Mouse (Mus musculus) layer of hippocampus, postnatal 36 days (tissue): ENCODE data around the gene Nectin1. TPM values are rescaled to one million over a fixed set of nuclear protein-coding genes. Genes with fewer than 3 reads are reported as not detected.

Experiments used
- DNase-seq, 2 experiments: peaks; one replicate each; pipeline ENCODE4 v3.0.0; 2022
- total RNA-seq, 2 experiments: library from RNA; stranded (reverse); gene quantifications; 2 replicates each; pipeline ENCODE4 v1.2.3; 2021

Gene Nectin1
- total RNA-seq, 2 experiments from 2014 or later, result 73.5 to 75.3 TPM

DNA sequence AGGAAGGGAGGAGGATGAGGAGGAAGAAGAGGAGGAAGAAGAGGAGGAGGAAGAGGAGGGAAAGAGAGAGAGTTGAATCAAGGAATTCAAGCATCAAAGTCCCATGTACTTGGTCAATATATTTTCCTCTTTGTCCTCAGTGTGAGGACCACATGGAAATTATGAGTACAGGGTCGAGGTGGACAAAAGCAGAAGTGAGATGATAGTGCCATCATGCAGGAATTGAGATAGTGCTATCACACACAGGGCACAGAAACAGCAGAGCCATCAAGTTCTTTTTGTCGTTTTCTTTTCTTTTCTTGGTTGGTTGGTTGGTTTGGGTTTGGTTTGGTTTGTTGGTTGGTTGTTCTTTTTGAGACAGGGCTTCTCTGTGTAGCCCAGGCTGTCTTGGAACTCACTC, 2.5 kb upstream of the Nectin1 start:
- no peak for DNase-seq

DNA sequence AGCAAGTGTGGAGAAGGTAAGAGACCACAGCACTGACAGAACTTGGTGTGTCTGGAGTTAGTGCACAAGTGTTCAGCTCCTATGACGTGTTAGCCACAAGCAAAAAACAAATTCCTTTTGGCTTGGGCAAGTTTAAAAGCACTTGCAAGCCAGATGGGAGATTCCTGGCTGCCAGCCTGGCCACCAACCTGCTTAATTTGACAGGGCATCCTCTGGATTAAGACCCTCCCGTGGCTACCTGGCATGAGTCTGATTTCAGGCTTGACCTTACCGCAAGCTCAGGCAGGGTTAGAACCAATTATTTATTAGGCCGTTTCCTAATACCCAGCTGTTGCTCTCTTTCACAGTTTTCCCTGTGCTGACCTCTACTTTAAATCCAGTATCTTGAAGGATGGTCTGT, 1.7 kb upstream of the Nectin1 start:
- DNase-seq, result no peak

DNA sequence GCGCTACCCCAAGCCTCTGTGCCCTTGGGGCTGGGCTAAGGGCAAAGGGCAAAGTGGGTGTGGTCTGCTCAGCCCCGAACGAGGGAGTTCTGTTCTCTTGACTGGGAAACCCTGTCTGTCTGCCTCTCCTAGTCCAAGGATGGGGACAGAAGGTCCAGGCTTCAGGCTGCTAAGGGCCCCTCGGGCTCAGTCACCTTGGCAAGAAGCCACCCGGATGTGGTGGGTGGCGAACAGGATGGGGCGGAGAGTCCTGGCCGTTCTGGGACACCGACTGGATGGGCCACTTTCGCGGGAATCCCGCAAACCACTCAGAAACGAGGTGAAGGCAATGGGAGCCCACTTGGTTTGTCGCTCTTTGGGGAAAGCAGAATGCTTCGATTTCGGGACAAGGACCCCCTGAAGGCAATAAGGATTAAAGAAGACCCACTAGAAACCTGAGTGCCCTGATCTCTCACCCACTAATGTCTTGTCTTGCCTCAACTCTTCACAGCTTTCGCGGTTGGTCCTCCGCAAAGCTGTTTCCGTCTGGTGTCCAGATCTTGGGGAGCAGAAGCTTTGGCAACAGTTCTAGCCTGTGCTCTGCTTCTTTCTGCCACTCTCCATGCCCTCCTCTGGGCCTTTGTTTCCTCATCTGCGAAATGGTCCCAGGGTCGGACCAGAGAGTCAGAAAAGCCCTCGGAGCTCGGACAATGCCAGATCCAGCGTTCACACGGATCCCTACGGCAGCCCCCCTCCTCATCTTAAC, 710 bp upstream of the Nectin1 start:
- DNase-seq, result no peak

DNA sequence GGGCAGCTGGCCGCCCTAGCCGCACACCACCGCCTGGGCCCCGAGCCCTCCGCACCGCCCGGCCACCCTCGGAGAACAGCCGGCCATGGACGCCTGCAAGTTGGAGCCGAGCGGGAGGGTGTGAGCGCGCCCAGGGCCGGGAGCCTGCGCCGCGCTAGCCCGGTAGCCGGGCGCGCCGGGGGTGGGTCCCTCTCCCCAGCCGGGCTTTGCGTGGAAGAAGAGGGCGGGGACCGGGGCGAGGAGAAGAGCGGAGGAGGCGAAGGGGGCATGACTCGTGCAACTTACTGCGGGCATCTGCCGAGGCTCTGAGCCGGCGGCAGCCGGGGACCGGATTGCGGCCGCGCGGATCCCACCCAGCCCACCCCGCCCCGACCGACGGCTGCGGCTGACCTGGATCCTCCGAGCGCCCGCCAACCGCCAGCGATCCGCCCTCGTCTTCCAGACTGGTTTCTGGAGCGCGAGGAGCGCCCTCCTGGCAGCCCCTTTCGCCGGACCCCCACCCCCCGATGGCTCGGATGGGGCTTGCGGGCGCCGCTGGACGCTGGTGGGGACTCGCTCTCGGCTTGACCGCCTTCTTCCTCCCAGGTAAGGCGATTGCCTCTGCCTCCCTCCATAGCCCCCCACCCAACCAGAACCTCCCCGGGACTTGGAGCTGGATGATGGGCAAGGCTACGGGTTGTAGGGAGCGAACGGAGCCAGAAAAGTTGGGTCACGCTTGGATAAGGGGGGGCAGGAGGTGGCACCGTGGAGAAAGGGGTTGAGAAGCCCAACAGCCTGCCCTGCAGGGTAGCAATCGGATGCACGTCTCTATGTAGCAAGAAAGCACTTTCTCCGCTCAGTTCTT, 576 bp downstream of the Nectin1 start:
- no peak for DNase-seq

DNA sequence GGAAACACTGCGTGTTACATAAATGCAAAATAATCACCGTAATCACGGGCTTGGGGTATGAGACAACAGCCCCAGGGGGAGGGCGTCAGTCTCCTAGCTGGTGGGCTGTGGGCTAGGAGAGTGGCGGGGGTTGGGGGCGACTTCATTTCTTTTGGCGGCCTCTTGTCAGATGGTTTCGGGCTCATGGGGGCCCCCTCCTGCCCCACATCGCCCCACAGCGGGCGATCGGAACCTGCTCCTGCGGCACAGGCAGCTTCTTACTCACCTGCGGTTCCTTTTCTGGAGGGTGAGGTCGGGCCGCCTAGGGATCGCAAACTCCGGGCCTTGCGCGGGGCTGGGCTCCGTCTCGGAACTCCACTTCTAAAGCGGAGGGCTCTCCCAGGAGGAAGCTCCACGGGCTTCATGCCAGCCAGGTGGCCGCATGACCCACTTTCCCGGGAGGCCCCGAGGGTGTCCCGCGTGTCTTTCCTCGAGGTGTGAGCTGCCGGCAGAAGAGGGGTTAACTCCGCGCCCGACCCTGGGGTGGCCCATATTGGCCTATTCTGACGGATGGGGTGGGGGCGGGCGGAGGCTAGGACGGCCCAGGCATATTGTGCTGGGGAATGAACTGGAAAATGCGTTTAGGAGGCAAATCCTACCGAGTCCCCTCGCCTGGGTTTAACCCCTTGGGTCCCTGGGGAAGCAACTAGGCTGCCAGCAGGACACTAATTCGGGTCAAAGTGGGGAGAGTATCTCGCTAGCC, 1.4 kb downstream of the Nectin1 start:
- DNase-seq, result peak in 1 of 2 experiments; percentile 58

DNA sequence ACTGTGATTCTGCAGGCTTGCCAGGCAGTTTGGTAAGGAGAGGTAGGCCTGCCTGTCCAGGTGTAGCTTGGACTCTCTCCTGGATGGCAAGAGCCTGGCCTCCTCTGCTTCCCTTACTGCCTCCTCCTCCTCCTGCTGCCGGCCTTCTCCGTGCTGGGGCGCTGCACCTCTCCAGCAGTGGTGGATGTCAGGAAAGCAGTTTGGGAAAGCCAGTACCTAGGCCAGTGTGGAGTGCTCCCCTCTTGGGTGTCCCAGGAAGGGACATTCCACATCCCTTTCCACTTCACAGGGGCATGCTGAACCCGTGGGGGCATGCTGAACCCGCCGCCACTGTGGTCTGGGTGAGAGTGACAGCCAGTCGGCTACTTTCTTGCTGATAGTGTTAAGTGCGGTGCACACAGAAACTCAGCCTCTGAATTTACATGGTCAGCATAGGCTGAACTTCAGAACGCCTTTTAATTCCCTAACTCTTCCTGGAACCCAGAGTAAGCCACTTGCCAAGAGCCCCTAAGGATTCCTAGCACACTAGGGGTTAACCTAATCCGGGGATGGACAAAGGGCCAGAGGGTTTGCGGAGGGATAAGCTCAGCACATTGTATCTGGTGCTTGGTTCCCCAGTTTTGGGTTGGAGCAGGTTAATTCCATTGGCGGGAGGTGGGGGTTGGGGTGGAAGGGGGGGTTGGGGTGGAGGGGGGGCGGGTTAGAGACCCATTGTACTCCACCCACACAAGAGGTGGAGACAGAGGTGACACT, 2.3 kb downstream of the Nectin1 start:
- no peak for DNase-seq

DNA sequence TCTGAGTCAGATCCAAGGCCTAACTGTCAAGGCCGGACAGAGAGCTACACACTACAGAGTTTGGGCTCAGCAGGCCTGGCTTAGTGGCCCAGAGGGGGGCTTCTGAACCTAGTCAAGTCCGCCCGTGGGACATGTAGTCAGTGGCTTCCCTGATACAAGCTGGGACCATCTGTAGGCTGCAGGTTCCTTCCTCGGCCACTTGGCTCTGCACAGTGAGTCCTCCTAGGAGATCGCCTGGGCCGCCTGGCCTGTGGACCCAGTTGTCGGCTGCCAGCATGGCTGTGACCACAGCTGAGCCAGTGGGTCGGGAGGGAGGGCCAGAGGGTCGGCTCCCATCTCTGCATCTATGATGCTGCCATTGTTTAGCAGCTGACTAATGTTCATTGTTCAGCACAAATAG, 3.9 kb downstream of the Nectin1 start:
- no peak for DNase-seq

DNA sequence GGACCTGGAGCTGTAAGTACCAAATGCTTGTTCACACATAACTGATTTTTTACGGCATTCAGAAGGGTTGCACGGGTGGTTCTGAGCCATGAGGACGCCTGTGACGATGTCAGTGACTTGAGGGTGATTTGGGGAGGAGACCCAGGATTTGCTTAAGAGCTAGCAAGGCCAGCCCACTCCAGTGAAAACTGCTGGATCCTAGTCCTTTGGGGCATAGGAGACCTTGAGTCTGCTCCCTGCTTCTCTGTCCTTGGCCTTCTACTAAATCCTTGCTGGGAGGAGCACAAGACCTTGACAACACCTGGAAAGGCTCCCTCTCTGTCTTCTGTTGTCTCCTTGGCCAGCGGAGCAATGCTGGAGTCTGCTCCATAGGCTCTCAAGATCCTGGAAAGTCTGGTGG, 4.7 kb downstream of the Nectin1 start:
- no peak for DNase-seq

DNA sequence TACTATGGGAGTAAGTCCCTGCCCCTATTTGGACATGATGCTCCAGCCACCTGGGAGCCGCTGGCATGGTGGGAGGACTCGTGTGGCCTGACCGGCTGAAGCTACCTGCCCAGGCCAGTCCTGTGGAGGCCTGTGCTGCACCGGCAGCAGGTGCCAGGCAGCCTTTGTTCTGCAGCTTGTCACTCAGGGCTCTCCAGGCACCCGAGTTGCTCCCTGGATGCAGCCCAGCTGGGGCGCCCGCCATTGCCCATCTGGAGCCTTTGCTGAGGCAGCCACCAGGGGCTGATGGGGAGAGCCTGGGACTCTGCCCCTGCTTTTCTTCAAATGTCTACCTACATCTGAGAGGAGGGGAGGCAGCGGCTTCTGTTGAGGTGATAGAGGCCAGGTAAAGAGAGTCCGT, 6.3 kb downstream of the Nectin1 start:
- no peak for DNase-seq

DNA sequence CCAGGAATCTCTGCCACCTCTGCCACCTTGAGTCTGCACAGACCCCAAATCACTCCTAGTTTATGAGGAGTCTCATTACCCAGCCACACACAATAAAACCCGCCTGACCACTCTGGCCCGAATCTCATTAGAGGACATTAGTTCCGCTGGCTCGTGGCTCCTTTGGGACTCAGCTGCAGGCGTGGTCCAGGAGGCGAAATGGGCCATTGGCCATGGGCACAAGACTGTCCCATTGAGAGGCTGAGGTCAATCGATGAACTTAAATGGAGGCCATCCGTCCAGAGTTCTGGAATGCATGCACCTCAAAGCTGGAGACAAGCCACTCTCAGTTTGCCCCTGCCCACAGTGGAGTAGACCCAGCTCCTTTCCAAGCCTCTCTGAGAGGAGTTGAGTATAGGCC, 7.3 kb downstream of the Nectin1 start:
- no peak for DNase-seq

DNA sequence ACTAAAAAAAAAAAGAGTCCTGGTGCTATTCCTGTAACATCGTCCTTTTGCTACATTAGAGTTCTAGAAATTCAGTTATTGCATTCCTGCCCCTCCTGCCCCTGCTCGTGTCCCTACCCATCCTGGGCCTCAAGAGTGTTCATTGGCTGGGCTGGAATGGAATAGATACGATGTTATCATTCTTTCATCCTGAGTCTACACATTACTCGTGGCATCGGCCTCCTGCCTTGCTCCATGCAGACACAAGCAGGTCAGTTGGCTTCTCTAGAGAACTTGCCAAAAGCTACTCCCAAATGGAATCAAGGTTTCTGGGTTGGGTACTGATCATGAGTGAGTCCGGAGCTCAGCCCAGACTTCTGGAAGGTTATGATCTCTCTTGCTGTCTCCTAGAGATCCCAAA, 9.7 kb downstream of the Nectin1 start:
- DNase-seq, result no peak

DNA sequence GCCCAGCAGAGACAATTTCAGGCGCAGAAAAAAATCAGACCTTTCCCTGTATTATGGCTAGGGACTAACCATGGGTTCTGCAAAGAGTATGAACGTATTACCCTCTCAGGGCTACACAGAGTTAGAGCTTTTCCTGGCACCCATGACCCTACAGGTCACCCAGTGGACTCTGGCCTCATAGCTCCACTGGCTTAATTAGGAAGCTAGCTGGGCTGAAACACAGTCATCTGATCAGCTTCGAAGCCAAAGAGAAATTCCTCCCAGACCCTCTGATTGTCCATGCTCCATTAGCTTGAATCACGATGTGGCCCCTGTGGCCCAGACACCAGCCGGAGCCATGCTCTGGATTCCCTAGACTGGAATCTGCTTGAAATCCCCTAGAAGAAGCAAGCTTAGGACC, 10.3 kb downstream of the Nectin1 start:
- DNase-seq, result no peak

DNA sequence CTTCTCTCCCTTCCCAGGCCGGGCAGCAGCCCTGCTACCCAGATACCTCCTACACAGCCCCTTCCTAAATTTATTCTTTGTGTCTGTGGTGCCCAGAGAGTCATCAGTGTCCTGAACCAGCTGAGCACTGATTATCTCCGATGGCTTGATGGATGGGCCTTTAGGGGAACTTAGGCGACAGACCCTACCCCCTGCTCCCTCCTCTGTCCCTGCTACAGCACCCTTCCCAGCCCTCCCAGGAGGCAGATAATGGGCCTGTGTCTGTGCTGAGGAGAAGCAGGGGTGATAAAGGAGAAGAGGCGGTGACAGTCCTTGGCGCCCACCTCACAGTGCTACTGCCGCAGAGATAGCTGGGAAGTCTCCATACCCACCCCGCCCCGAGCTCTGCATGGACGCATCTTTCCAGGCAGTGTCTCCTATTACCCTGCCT, 11.0 kb downstream of the Nectin1 start:
- DNase-seq, result no peak

DNA sequence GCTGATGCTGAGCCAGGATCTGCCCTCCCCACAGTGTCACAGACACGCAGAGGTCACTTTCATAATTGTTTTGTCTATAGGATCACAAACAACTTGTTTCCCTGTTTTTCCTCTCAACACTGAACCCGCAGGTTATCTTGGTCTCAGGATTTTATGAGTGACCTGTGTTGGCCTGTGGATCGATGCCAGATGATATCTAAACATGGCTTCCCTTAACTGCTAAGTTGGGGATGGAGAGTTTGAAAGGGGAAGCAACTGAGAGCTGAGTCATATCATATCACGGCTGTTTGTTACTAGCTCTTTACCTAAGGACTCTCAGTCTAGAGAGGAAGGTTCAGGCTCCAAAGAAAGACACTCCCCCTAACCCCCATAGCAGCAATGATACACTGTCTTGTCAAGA, 11.7 kb downstream of the Nectin1 start:
- no peak for DNase-seq

DNA sequence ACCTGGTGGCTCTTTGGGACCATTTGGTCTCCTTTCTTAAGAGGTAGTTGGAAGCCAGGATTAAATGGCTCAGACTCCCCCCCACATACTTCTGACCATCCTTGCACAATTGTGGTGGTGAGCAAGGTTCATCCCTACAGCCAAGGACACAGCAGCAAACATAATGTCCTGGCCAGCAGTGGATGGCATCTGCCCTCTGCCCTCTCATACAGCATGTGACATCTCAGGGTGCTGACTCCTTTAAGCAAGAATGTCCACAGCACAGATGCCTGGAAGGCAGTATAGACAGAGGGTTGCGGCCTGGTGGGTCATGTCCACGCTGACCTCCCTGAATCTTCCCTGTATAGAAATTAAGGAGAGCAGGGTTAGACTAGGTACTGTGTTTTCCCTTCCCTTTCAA, 12.1 kb downstream of the Nectin1 start:
- no peak for DNase-seq

DNA sequence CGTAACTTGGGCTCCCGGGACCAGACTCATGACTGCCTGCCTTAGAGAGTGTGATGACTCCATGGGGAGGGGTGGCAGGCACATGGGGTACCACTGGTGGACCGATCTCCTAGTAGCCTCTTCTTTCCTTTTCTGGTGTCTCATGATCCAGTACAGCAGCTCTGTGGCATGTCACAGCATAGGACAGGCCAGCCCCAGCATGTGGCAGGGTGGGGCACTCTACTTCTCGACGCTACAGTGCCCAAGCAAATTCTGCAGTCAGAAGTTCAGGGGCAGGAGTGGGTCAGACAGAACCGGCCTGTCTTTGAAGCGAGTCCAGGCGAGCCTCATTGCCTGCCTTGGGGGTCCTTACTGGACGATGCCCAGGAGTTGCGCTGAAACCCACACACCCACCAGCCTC, 13.4 kb downstream of the Nectin1 start:
- no peak for DNase-seq

DNA sequence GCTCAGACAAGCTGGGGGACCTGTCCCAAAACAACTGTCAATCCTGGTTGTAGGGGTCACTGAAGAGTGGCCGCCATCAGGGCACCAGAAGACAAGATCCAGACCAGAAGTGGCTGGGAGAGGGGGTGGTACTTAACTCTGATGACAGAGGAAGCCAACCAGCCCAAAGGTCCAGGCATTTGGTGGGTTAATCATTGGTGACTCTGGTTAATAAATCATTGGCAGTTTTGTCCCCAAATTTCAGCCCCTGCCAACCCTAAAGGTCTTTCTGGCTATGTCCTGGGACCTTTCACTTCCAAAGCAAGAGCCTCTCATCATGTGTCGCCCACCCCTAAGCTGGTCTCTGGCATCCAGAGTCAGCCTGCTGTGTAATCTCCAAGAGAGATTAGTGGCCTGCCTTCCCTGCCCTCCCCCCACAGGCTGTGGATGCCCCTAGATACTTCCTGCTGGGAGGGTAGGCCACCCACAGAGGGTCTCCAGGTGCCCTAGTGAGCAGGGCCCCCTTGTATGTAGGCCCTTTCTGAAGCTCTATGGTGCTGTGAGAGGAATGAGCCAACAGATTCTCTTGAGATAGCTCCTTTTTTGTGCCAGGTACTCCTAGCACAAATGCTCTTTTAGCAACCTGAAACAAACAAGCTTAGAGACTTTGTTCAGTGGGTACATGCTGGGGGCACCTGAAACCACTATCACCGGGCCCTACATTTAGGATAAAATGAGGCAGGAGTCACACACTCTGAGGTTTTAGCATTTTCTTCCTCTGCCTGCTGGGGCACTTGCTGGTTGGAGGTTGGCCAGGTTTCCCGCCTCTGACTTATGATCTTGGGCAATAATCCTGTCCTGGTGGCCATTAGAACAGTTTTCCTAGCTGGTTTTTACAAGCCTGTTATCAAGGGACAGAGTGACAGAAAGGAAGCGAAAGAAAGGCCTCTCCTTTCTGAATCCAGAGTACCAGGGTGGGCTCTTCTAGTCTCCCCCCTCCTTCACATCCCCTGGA, 14.5 kb downstream of the Nectin1 start:
- DNase-seq, result no peak

DNA sequence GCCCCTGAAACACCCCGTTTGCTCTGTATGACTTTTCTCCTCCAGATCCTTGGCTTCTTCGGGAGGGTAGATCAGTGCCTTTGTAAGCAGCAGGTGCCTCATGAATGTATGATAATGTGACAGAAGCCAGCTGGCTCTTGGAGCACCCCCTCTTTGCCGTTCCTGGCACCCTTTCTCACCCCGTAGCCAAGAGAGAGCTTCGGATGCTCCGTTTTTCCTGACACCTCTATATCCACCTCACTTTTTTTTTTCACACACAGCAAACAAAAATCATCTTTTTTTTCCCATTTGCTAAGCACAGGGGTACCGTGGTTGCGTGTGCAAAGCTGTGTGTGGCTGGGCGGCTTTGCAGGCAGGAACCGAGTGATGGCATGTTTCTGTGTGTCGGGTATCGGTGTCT, 16.3 kb downstream of the Nectin1 start:
- no peak for DNase-seq

DNA sequence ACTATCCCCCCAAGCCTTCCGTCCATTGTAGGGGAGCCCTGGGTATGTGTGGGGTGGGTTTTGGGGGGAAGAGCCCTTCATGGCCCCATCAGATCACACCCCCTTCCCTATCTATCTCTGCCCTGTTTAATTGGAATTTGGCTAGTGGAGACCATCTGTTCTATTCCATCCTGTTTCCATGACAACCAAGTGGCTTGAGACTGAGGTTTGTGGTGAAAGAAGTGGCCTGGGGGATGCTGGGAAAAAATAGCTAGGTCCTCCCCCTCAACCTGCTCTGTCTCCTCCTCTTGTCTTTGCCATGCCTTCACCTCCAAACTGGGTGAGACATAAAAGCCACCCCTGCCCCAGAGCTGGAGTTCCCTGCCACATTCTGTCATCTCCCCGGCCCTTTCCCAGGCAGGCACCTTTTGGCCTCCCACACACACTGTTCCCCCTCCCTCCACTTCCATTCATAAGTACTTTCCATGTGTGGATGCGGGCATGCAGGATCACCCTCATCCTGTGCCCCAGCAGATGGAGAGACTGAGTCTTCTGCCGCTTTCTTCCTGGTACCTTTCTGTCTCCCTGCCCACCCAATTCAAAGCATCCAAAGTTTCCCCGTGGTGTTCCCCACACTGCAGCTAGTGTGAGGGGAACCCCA, 17.5 kb downstream of the Nectin1 start:
- DNase-seq, result peak in 1 of 2 experiments; percentile 34

DNA sequence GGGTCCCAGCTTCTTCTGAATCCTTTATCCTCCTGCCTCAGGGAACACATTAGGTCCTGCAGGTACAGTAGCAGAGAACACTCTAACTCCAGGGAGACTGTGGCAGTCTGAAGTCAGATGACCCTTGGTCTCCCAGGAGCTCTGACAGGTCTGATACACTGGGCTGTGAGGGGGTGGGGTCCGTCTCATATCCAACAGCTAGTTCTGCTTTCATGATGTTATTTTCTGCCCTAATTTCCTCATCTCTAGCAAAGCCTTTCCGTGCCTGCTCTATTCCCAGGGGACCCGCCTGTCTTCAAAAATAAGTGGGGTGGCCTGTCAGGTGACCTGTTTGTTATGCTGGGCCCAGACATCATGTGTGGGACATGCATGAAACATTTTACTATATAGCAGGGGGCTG, 18.2 kb downstream of the Nectin1 start:
- DNase-seq, result no peak
